Mouse (Mus musculus) lung, postnatal 0 days (tissue): Measurements from ENCODE around the gene U2surp. TPM values are rescaled to one million over a fixed set of nuclear protein-coding genes. Genes with fewer than 3 reads are reported as not detected.
"Not testable (repeated sequence)": the region's sequence is repeated elsewhere in the genome, so short reads cannot be mapped to it uniquely, and the experiment has no call there.

Experiments
- ATAC-seq: fragments of 200-750 bp; cut with Nextera tagmentation; 2 replicates; pipeline ENCODE4 v1.8.0; 2017; ENCODE audit warnings: moderate library complexity
- DNase-seq: peaks from one replicate; pipeline ENCODE4 v3.0.0-alpha.2; 2016; ENCODE audit warnings: low spot score
- H3K27ac ChIP-seq: fragments of 300-500 bp; sonication (generic); 2 replicates; pipeline ENCODE4 v1.5.1; 2014; ENCODE audit warnings: antibody characterized with exemption, mild to moderate bottlenecking, low read length, mixed read lengths
- H3K27me3 ChIP-seq: fragments of 300-500 bp; sonication (generic); replicated peaks from 2 replicates; pipeline ENCODE4 v1.6.1; 2014; ENCODE audit warnings: low read length, mixed read lengths; ENCODE audit not compliant: insufficient read depth
- H3K36me3 ChIP-seq: fragments of 300-500 bp; sonication (generic); 2 replicates; pipeline ENCODE4 v1.6.1; 2014; ENCODE audit warnings: low read length, mixed read lengths; ENCODE audit not compliant: insufficient read depth
- H3K4me1 ChIP-seq: fragments of 300-500 bp; sonication (generic); 2 replicates; pipeline ENCODE4 v1.6.1; 2014; ENCODE audit warnings: antibody characterized with exemption, low read depth, low read length, mixed read lengths; ENCODE audit not compliant: insufficient read depth
- H3K4me2 ChIP-seq: fragments of 300-500 bp; sonication (generic); replicated peaks from 2 replicates; pipeline ENCODE4 v1.6.1; 2014; ENCODE audit warnings: low read depth, mild to moderate bottlenecking, low read length, moderate library complexity, mixed read lengths
- H3K4me3 ChIP-seq: fragments of 300-500 bp; sonication (generic); 2 replicates; pipeline ENCODE4 v1.5.1; 2014; ENCODE audit warnings: low read depth, low read length
- H3K9ac ChIP-seq: fragments of 300-500 bp; sonication (generic); replicated peaks from 2 replicates; pipeline ENCODE4 v1.6.1; 2014; ENCODE audit warnings: low read depth, mild to moderate bottlenecking
- H3K9me3 ChIP-seq: fragments of 300-500 bp; sonication (generic); 2 replicates; pipeline ENCODE4 v1.6.1; 2016; ENCODE audit warnings: low read length, mixed read lengths
- CTCF ChIP-seq: IDR thresholded peaks from 2 replicates; pipeline ENCODE4 v1.5.1; 2016; ENCODE audit warnings: antibody characterized with exemption, mild to moderate bottlenecking
- EP300 ChIP-seq: IDR thresholded peaks from 2 replicates; pipeline ENCODE4 v1.6.1; 2016; ENCODE audit warnings: antibody characterized with exemption, mild to moderate bottlenecking, control low read depth
- WGBS: fragments of 180-500 bp; shearing (Covaris S2); extraction: QIAGEN DNeasy Blood & Tissue Kit; methylation state at CpG from one replicate; pipeline ENCODE4 v1.1.7; 2014; 5-methylcytosine and 5-hydroxymethylcytosine counted together
- polyA plus RNA-seq: library from polyadenylated mRNA; unstranded; fragments of >200 nt; fragmentation: Nextera tagmentation; extraction: Ambion mirVana; gene quantifications from 2 replicates; pipeline ENCODE4 v1.2.1, GENCODE M21; 2015

U2surp gene
- polyA plus RNA-seq, 1 experiment from 2014 or later = 73.2 TPM

GRCm38 (mm10) chr9:95490003-95490402 is 21.8 kb downstream of the U2surp start:
- Histone ChIP-seq H3K4me3 (no peak overlapping the region), H3K4me2 (no peak overlapping the region), H3K4me1 (no peaks in the 10 kb centered on the region), H3K9ac (no peak overlapping the region), H3K27ac (no peak overlapping the region), H3K27me3 (no peaks in the 10 kb centered on the region), H3K9me3 (no peaks in the 10 kb centered on the region), H3K36me3 (peaks cover 9% of the 10 kb centered on the region; the same call in 1 of the 2 replicates)
- WGBS = 79% methylated on average over 3 of the region's 3 CpGs
- TF ChIP-seq EP300 (no peak), CTCF (no peak)
- ATAC-seq (no peak), DNase-seq (peak; percentile 8)

- no peak overlapping the region for H3K4me2 ChIP-seq
- ATAC-seq (no peak), DNase-seq (no peak)
- H3K4me1 ChIP-seq = no peaks in the 10 kb centered on the region
- peaks cover 12% of the 10 kb centered on the region; the same call in 1 of the 2 replicates for H3K36me3 ChIP-seq
- H3K27ac ChIP-seq = no peak overlapping the region
- no peak overlapping the region for H3K9ac ChIP-seq
- TF ChIP-seq CTCF = no peak
- no peak for TF ChIP-seq EP300
- no peaks in the 10 kb centered on the region for H3K9me3 ChIP-seq
- H3K4me3 ChIP-seq = no peak overlapping the region
- H3K27me3 ChIP-seq = no peaks in the 10 kb centered on the region
Measured at GRCm38 (mm10) chr9:95488861-95489260, 22.9 kb downstream of the U2surp start.

- Histone ChIP-seq H3K4me1 (no peaks in the 10 kb centered on the region), H3K9ac (no peak overlapping the region), H3K27ac (no peak overlapping the region), H3K36me3 (peaks cover 22% of the 10 kb centered on the region), H3K9me3 (no peaks in the 10 kb centered on the region), H3K27me3 (no peaks in the 10 kb centered on the region), H3K4me2 (no peak overlapping the region), H3K4me3 (no peak overlapping the region)
- DNase-seq = no peak
- TF ChIP-seq CTCF = no peak
- no peak for TF ChIP-seq EP300
- ATAC-seq = no peak
- WGBS = 88% methylated on average over 3 of the region's 3 CpGs
Measured at GRCm38 (mm10) chr9:95479981-95480380, 31.8 kb downstream of the U2surp start.

GRCm38 (mm10) chr9:95478443-95478842 is 33.4 kb downstream of the U2surp start:
- Histone ChIP-seq H3K4me1 (no peaks in the 10 kb centered on the region), H3K4me2 (no peak overlapping the region), H3K27me3 (no peaks in the 10 kb centered on the region), H3K27ac (no peak overlapping the region), H3K9me3 (no peaks in the 10 kb centered on the region), H3K4me3 (no peak overlapping the region), H3K36me3 (peaks cover 23% of the 10 kb centered on the region), H3K9ac (no peak overlapping the region)
- DNase-seq (no peak), ATAC-seq (no peak)
- TF ChIP-seq EP300 (no peak), CTCF (no peak)
- WGBS = 93% methylated on average over 5 of the region's 5 CpGs

GRCm38 (mm10) chr9:95472926-95473325 is 38.9 kb downstream of the U2surp start:
- Histone ChIP-seq H3K4me1 (no peaks in the 10 kb centered on the region), H3K9ac (no peak overlapping the region), H3K36me3 (peaks cover 15% of the 10 kb centered on the region; the same call in 1 of the 2 replicates), H3K4me3 (no peak overlapping the region), H3K27me3 (no peaks in the 10 kb centered on the region), H3K9me3 (no peaks in the 10 kb centered on the region), H3K27ac (no peak overlapping the region), H3K4me2 (no peak overlapping the region)
- DNase-seq (peak; percentile 53), ATAC-seq (no peak)
- 71% methylated on average over 1 of the region's 1 CpGs for WGBS
- TF ChIP-seq EP300 (no peak), CTCF (peak; percentile 63)

- H3K9me3 ChIP-seq, H3K9ac ChIP-seq, H3K27ac ChIP-seq, H3K4me3 ChIP-seq, H3K4me2 ChIP-seq, H3K4me1 ChIP-seq, DNase-seq, ATAC-seq, H3K27me3 ChIP-seq: not testable (repeated sequence)
- 91% methylated on average over 7 of the region's 7 CpGs for WGBS
- H3K36me3 ChIP-seq = peaks cover 16% of the 10 kb centered on the region
Measured at GRCm38 (mm10) chr9:95469011-95469576, 42.7 kb downstream of the U2surp start.

- TF ChIP-seq EP300 = no peak
- TF ChIP-seq CTCF = peak; percentile 42
- peaks cover 17% of the 10 kb centered on the region for H3K36me3 ChIP-seq
- DNase-seq = no peak
- WGBS = 95% methylated on average over 1 of the region's 1 CpGs
- no peak overlapping the region for H3K9ac ChIP-seq
- no peak for ATAC-seq
- H3K4me2 ChIP-seq = no peak overlapping the region
- H3K27me3 ChIP-seq = no peaks in the 10 kb centered on the region
- no peaks in the 10 kb centered on the region for H3K9me3 ChIP-seq
- H3K4me3 ChIP-seq = no peak overlapping the region
- no peaks in the 10 kb centered on the region for H3K4me1 ChIP-seq
- H3K27ac ChIP-seq = no peak overlapping the region
Measured at GRCm38 (mm10) chr9:95464028-95464427, 47.8 kb downstream of the U2surp start.
